Mouse (Mus musculus) lung, postnatal 10 days (tissue): ENCODE data around the gene 9930021J03Rik.

Experiments used
- DNase-seq: peaks from one replicate; pipeline ENCODE4 v3.0.0; 2021

9930021J03Rik gene

DNA sequence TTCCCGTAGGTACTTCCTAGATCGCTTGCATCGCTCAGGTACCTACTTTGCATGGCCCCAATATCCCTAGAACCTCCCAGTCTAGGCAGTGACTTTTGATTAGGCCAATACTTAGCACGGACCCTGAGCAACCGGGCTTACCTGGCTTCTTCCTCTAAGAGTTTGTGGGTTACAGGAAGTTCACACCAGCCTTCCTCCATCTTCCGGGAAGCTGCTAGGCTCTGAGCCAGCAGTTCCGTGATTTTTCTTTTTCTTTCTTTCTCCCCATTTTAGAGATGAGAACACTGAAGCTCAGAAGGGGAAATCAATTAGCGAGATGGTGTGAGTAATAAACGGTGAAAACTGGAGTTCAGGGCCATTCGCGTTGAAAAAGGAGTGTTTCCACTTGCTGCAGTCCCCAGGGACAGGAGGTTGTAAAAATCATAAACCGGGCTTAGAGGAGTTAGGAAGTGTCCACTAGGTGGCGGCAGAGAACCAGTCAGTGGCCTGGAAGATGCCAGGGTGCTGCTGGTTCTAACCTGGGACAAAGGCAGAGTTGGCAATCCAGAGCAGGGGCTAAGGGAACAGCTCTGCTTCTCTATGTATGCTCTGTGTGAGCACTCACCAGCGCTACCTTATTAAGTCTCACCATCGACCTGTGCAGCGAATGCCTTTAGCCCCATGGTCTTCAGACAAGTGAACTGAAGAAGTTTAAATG lies 121.8 kb downstream of the 9930021J03Rik start:
- DNase-seq, result peak; percentile 82

DNA sequence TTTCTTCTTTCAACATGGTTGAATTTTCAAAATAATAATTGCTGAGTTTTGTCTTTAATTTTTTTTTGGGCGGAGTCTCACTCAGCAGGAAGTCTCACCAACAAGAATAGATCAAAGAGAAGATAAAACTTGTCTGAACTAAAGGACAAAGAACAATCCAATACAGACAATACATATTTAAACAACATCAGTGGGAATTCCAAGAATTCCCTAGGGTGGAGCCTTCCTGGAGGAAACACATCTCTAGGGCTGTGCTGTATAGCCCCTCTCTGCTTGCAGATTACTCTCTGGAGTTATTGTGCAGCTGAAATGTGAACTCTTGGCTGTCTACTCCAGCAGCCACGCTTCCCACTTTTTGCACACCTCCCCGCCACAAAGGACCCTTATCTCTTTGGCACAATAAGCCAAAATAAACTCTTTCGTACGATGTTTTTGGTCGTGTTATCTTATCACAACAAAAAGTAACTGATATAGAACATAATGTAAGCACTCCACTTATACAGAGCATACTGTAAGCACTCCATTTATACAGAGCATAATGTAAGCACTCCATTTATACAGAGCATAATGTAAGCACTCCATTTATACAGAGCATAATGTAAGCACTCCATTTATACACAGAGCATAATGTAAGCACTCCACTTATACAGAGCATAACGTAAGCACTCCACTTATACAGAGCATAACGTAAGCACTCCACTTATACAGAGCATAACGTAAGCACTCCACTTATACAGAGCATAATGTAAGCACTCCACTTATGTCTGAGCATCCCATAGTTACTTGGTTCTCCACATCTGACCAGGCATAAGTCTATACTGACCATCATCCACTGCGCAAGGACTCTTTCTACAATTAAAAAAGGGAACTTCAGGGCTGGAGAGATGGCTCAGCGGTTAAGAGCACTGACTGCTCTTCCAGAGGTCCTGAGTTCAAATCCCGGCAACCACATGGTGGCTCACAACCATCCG lies 125.3 kb downstream of the 9930021J03Rik start:
- DNase-seq, result peak; percentile 9

DNA sequence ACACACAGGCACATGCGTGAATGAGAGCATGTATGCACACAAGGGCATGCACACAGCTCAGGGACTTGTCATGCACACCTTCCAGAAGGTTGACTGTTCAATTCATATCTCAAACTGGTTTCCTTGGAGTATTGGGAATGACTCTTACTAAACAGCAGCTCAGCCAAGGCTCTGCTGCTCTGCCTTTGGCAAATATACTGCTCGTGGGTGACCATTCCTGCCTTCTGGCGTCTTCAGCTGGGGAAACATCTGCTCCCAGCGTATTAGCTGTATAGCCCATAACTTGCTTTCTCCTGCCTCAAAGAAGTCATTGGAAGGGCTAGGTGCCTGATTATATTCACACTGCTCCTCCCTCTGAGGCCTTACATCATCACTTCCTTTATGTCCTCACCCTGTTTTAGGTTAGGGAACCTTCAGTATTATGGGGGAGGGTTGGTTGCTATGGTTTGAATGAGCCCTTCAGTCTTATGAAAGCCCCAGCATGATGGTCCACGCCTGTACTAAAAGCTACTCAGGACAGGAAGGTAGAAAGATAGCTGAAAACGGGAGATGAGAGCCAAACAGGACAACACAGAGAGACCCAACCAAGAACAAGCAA lies 127.5 kb downstream of the 9930021J03Rik start:
- no peak for DNase-seq

DNA sequence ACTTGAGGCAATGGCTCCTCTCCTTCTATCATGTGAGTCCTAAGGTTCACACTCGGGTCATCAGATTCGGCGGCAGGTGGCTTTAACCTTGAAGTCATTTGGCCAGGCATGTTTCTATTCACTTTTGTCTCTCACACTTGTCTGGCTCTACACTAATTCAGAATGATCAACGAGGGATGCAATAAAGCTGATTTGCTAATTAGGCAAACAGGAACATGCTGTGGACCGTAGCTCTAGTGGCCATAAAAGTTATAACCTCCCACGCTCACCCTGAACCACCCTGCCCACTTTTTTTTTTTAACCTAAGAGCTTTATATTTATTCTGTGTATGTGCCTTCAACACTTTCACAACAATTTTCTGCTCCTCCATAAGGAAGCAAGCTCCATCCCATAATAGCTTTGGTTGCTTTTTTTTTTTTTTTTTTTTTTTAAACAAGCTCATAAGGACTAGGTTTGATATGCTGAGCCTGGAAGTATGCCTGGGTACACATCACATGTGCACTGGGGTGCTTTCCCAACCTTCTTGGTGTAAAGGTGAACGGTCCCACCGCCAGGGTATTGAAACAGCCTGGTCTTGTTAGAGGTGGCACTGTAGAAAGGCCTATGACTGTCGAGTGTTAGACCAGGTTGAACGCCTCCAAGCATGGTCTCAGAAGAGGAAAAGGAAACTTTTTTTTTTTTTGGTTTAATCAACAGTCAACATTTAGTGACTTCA lies 129.2 kb downstream of the 9930021J03Rik start:
- no peak for DNase-seq

DNA sequence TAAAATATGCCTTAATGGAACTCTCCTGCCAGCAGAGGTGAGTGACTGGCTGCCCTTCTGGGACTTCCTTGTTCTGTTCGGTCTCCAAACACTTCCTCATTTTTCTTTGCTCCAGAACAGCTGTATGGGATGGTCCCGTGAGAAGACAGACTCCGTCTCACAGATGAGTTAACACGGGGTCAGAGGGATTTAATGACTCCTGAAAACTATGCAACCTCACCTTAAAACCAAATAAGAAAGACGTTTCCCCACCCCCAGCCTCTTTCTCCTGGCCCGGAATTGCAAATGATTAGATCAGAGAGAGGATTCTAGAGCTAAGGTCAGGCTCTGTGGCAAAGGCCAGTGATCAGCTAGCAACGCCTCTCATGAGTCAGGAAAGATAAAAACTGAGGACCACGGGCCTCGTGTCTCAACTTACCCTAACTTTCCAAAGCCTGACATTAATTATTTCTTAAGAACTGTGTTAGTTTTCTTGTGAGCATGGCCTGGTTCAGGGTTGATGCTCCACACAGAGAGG lies 130.2 kb downstream of the 9930021J03Rik start:
- DNase-seq, result no peak

DNA sequence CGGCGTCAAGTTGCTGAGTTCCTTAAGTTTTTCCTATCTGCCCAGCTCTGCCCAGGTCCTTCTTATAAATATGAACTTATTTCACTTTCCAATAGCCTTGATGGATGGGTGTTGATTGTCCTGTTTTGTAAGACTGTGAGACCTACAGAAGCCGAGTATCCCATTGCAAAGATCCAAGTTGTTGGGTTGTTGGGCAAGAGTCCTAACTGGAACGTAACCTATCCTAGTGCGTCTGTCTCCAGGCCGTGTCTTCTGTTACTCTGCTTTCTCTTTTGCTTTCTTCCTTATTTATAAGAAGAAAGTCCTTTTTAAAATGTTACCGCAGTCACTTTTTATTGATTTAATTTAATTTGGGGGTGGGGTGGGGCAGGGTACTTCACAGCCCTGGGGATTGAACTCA lies 130.8 kb downstream of the 9930021J03Rik start:
- no peak for DNase-seq

DNA sequence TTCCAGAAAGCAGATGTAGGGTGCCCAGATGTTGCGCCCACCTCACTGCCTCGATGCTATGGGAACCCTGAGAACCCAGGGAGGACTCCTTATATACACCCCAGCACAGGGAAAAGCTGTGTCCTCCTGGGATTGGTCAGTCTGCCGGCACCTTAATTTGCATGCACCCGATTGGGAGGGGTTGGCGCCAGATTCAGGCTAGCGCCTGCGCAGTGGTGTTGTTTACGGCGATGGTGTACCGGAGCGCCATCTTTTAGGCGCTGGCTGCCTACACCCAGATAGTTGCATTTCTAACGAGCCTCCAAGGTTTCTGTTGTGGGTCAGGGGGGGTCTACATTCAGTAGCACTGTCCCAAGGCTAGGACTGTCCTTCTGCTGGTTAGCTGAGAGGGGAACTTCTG lies 133.1 kb downstream of the 9930021J03Rik start:
- no peak for DNase-seq

DNA sequence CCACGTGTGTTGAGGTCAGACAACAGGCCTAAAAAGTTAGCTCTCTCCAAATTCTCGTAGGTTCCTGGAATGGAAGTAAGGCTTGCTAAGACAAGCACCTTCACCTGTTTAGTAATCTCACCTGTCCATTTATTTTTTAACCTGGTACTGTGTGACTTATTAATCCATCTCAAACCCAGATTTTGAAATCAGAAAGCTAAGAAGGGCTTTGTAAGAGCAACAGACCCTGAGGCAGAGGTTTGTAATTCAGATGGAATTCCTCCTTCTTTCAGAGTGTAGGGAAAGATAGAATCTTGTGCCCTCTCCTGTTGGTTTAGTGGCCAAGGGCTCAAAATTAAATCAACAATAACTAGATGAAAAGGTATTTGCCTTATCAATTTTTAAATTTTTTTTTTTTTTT lies 134.6 kb downstream of the 9930021J03Rik start:
- no peak for DNase-seq

DNA sequence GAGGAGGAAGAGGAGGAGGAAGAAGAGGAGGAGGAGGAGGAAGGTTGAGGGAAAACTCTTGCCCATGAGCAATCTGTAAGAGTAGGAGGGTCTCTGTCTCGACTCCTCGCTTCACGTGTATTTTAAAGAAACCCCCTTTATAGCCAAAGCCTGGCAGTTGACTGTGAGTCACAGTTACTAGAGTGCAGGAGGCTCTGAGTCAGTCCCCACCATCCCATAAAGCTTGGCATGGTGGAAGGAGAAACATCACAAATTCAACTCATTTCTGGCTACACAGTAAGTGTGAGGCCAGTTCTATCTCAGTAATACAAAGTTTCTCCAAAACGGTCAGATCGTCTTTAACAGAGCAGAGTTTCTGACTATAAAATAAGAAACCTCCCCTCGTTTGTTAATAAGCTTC lies 135.5 kb downstream of the 9930021J03Rik start:
- DNase-seq, result no peak

DNA sequence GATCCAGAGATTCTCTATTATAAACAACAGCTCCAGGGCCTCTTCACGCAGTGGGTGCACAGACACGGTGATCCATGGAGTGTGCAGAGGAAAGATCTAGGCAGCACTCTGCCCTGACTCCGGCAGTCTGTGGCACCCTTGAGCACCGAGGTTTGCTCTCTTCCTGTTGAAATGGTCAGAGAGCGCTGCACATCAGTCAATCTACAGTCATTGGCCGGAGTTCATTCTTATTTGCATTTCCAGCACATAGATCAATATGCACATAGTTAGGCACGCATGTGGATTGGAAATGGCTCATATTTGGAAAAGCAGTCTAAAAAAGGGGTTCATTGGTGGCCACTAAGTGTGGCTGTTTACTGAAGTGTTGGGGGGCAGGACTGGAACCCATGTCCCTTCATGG lies 137.7 kb downstream of the 9930021J03Rik start:
- DNase-seq, result no peak

DNA sequence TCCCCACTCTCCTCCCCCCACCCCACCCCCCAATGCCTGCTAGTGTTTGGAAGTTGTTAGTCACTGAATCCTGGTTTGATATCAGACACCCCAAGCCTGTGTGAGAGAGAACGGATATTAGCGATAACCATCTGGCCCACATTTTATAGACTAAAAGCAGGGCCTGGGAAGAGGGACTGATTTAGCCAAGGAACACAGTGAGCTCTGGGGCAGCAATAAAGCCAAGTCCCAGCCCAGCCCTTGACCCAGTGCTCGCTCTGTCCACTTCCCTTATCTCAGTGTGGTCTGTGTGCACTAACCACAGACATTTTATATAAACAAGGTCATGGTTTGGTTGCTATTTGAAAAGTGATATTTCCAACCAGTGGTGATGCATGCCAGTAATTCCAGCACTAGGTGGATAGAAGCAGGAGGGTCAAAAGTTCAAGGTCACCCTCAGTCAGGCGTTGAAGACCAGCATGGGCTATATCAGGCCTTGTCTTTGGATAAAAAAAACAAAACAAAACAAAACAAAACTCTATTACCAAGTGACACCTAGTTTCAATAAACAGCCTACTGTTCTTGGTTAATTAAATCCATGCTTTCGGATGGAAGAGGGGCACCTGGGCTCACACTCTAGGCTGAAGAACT lies 138.7 kb downstream of the 9930021J03Rik start:
- DNase-seq, result no peak

DNA sequence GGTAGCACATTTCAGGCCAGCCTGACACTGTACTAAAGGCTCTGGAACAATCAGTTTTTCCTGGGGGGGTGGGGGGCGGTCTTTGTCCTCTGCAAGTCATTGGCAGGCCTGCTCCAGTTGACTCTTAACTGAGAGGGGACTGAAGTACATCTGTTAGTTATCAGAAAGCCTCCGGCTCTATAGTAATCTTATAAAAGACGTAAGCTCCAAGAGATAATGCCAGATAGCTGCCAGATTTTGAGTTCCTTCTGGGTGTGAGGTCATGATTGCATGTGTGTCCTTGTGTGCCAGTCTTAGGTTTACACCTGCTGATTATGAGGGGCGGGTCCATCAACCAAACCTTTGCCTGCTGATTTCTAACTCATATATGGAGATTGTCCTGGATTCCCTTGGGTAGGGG lies 139.6 kb downstream of the 9930021J03Rik start:
- DNase-seq, result no peak

DNA sequence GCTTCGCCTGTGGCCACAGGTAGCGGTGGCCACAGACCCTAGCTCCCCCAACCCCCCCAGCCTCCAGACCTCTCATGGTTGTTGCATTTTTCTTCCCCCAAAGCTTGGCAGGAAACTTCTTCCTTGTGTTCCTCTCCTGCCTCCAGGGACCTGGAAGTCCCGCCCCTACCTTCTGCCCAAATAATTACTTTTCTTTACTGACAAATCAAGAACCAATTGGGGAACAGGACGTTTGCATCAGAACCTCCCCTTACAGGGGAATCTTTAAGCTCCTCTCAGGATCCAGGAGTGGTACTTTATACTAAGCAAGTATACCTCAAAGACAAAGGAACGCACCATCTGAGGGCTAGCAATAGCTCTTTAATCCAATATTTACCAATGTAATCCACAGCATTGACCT lies 140.9 kb downstream of the 9930021J03Rik start:
- no peak for DNase-seq
